Mouse (Mus musculus) leukemia stem cell, adult 10-12 weeks (primary cell): ENCODE results near the gene Parp14. TPM values are rescaled to one million over a fixed set of nuclear protein-coding genes. Genes with fewer than 3 reads are reported as not detected.

ENCODE experiments used
- polyA plus RNA-seq: library from polyadenylated mRNA; stranded (reverse); fragments of >175 nt; gene quantifications from 2 replicates; pipeline ENCODE4 v1.2.3, GENCODE M21; 2012; ENCODE audit warnings: low replicate concordance

The Parp14 gene
- polyA plus RNA-seq: 8.1 and 9.4 TPM in 2 replicates

DNA sequence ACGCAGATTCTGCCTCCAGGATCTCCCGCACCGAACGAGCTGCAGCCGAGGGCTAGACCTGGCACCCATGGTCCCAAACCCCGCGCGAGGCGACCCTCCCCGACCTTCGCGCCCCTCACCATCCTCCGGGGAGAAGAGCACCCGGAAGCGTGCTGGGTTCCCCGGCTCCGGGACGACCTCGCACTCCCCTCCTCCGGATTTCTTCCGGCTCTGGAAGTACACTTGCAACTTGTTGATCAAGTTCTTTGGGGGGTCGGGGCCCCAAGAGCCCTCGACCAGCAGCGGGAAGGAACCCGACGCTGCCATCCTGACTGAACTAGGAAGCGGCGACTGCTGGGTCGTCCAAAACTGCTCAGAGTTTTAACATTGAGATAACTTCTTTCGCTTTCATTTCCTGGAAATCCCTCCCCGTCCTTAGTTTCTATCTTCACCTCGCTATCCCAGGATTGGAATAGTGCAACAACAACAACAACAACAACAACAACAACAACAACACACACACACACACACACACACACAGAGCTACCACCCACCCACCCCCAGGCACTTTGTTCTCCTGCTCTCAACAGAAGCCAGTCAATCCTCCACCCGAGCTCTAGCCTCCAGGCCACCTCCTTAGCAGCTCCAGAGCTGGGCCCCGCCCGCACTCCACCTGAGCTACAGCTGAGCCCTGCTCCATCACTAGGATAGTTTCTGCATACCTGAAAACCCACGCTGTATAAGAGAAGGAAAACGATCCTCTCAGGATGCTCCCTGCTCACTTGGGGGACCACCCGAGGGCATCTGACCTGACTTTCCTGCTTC lies at the start of gene Parp14:
TSS of gene Parp14 (minus strand) at position 497 of the 804 bp plus-strand sequence.

Other genes with a start within 250 kb of the Parp14 start
- gene Dirc2, start 102.2 kb downstream of the Parp14 start, polyA plus RNA-seq: 5.0 and 5.2 TPM in 2 replicates
- gene Hspbap1, start 101.2 kb downstream of the Parp14 start, polyA plus RNA-seq: 10.8 and 10.9 TPM in 2 replicates
- 1.4 and 6.4 TPM in 2 replicates for gene Parp9, start 66.9 kb upstream of the Parp14 start, polyA plus RNA-seq
- 3.0 and 4.9 TPM in 2 replicates for gene Dtx3l, start 67.6 kb upstream of the Parp14 start, polyA plus RNA-seq
- gene Kpna1, start 107.2 kb upstream of the Parp14 start, polyA plus RNA-seq: 26.0 and 35.9 TPM in 2 replicates
- gene Wdr5b, start 169.6 kb upstream of the Parp14 start, polyA plus RNA-seq: 0.10 and 1.1 TPM in 2 replicates
- gene Fam162a, start 200.1 kb upstream of the Parp14 start, polyA plus RNA-seq: 13.2 and 20.5 TPM in 2 replicates
- 1.9 and 4.1 TPM in 2 replicates for gene Ccdc58, start 200.1 kb upstream of the Parp14 start, polyA plus RNA-seq